Mouse (Mus musculus) adrenal gland, postnatal 36 days (tissue): ENCODE measurements around the gene Acyp2. TPM values are rescaled to one million over a fixed set of nuclear protein-coding genes. Genes with fewer than 3 reads are reported as not detected.
A peak's percentile ranks its signal among the peaks of the same experiment; 100 is the strongest.

ENCODE experiments used
- DNase-seq, 2 experiments: peaks; one replicate each; pipeline ENCODE4 v3.0.0; 2021; ENCODE audit warnings: mixed read lengths in 1 of 2
- total RNA-seq, 2 experiments: library from RNA; stranded (reverse); gene quantifications; 2 replicates each; pipeline ENCODE4 v1.2.3; 2021

Gene Acyp2
- total RNA-seq, 2 experiments from 2014 or later: 38.8 to 41.2 TPM

GRCm38 (mm10) chr11:30580008-30580407, 69.4 kb downstream of the Acyp2 start:
- DNase-seq: no peak

GRCm38 (mm10) chr11:30578931-30579330, 70.5 kb downstream of the Acyp2 start:
- DNase-seq: no peak

GRCm38 (mm10) chr11:30572790-30573395, 76.5 kb downstream of the Acyp2 start:
- DNase-seq: peak; percentile 6 to 16

- no peak for DNase-seq
Observed at GRCm38 (mm10) chr11:30570568-30570967, 78.8 kb downstream of the Acyp2 start.

GRCm38 (mm10) chr11:30560215-30560614, 89.2 kb downstream of the Acyp2 start:
- DNase-seq: no peak

- no peak for DNase-seq
Observed at GRCm38 (mm10) chr11:30553408-30553807, 96.0 kb downstream of the Acyp2 start.

GRCm38 (mm10) chr11:30517133-30517532, 132.3 kb downstream of the Acyp2 start:
- DNase-seq: no peak

GRCm38 (mm10) chr11:30508178-30508577, 141.2 kb downstream of the Acyp2 start:
- no peak for DNase-seq

- DNase-seq: no peak
Observed at GRCm38 (mm10) chr11:30498738-30499355, 150.5 kb downstream of the Acyp2 start.

GRCm38 (mm10) chr11:30497151-30497550, 152.2 kb downstream of the Acyp2 start:
- DNase-seq: no peak

GRCm38 (mm10) chr11:30491515-30492260, 157.7 kb downstream of the Acyp2 start:
- no peak for DNase-seq

- no peak for DNase-seq
Observed at GRCm38 (mm10) chr11:30488183-30488582, 161.2 kb downstream of the Acyp2 start.

GRCm38 (mm10) chr11:30483286-30483685, 166.1 kb downstream of the Acyp2 start:
- DNase-seq: no peak

GRCm38 (mm10) chr11:30471751-30472593, 177.4 kb downstream of the Acyp2 start, which contains the start of gene 4930505A04Rik:
Gene 4930505A04Rik, minus strand, starts transcription at chr11:30471827.
- peak; percentile 84 to 89 for DNase-seq

GRCm38 (mm10) chr11:30471187-30471586, 178.2 kb downstream of the Acyp2 start:
- DNase-seq: no peak

Other genes starting within 250 kb of the Acyp2 start
- under 1 TPM in 1 of 2 experiments, not detected in 1; 0.43 TPM for gene 4930505A04Rik, start 177.8 kb downstream of the Acyp2 start, total RNA-seq
- 10 to 100 TPM; 58.9 to 81.1 TPM for gene Psme4, start 122.1 kb upstream of the Acyp2 start, total RNA-seq
- 1 to 10 TPM in 1 of 2 experiments, under 1 TPM in 1; 0.76 to 1.3 TPM for gene Gpr75, start 235.8 kb upstream of the Acyp2 start, total RNA-seq
- 10 to 100 TPM; 12.0 to 15.3 TPM for gene Asb3, start 235.8 kb upstream of the Acyp2 start, total RNA-seq